Mouse (Mus musculus): ENCODE measurements at regions not wholly inside any gene's neighbourhood (a gene's known extent, or its start where the extent isn't known, plus 50 kb on each side); places are given as distances from the start of the nearest gene placed in this dataset.

- no peaks in the 10 kb centered on the region for H3K27me3 ChIP-seq (replicated peaks)
- DNase-seq (ENCODE audit: extremely low read depth) = no peak
- H3K27ac ChIP-seq (ENCODE audit: insufficient read depth, low read depth) = no peak overlapping the region
- no peaks in the 10 kb centered on the region for H3K4me1 ChIP-seq (ENCODE audit: control insufficient read depth in 1 of 2, insufficient read depth in 2 of 2)
- H3K36me3 ChIP-seq (replicated peaks in 1 of 2; ENCODE audit: control insufficient read depth in 1 of 2, insufficient read depth in 1 of 2, low read length in 1 of 2) = no peaks in the 10 kb centered on the region
- no peak overlapping the region for H3K9ac ChIP-seq (ENCODE audit: insufficient read depth, low read depth)
- no peaks in the 10 kb centered on the region for H3K79me2 ChIP-seq (replicated peaks; ENCODE audit: control insufficient read depth, extremely low read depth, insufficient read depth, poor library complexity, severe bottlenecking)
- dilution Hi-C loops (cut with MboI; ENCODE audit: extremely low pct_ligation_motif_present, extremely low pct_unique_long_range_greater_than_20kb, low sequenced_read_pairs) (no loop called here), in situ Hi-C loops (cut with MboI; ENCODE audit: low pct_ligation_motif_present, low pct_unique_long_range_greater_than_20kb, low sequenced_read_pairs) (no loop called here)
- peaks cover 2% of the 10 kb centered on the region for H3K9me3 ChIP-seq (replicated peaks; ENCODE audit: low read length)
- H3K4me3 ChIP-seq (replicated peaks in 1 of 3; ENCODE audit: low read depth in 2 of 3, low read length in 2 of 3, poor library complexity in 1 of 3) = no peak overlapping the region
- TF ChIP-seq POLR2A (IDR thresholded peaks at IDR 0.05; ENCODE audit: low read depth, low read length) (no peak), MYC (IDR thresholded peaks at IDR 0.05; ENCODE audit: low read depth, low read length) (no peak), TCF12 (IDR thresholded peaks at IDR 0.05; ENCODE audit: low read depth, low read length) (no peak), SMC3 (IDR thresholded peaks at IDR 0.05; ENCODE audit: low read depth, low read length) (no peak), MAFK (IDR thresholded peaks at IDR 0.05; ENCODE audit: insufficient replicate concordance, low read length) (no peak), UBTF (IDR thresholded peaks at IDR 0.05; ENCODE audit: low read depth, low read length) (no peak), POLR2AphosphoS2 (IDR thresholded peaks at IDR 0.05; ENCODE audit: low read depth, low read length) (no peak), EP300 (IDR thresholded peaks at IDR 0.05; ENCODE audit: low read length) (no peak), GABPA (IDR thresholded peaks at IDR 0.05; ENCODE audit: insufficient replicate concordance, low read depth, low read length) (no peak), BHLHE40 (IDR thresholded peaks at IDR 0.05; ENCODE audit: low read depth, low read length) (no peak), IRF4 (IDR thresholded peaks at IDR 0.05; ENCODE audit: low read depth, low read length) (no peak), NELFE (IDR thresholded peaks at IDR 0.05; ENCODE audit: low read depth, low read length) (no peak), ETS1 (conservative IDR thresholded peaks at IDR 0.05; ENCODE audit: low read depth, low read length) (no peak), MAX (IDR thresholded peaks at IDR 0.05; ENCODE audit: low read length) (no peak), SIN3A (IDR thresholded peaks at IDR 0.05; ENCODE audit: low read length) (no peak)
- H3K4me2 ChIP-seq (ENCODE audit: insufficient read depth, low read depth, poor library complexity, severe bottlenecking) = no peak overlapping the region
These were observed 604.7 kb downstream of the Rps29 start for GRCm38 (mm10) chr12:68554292-68554691.

- in situ Hi-C loops (cut with MboI; ENCODE audit: low pct_ligation_motif_present, low pct_unique_long_range_greater_than_20kb, low sequenced_read_pairs) = no loop called here
- dilution Hi-C loops (cut with MboI; ENCODE audit: extremely low pct_ligation_motif_present, extremely low pct_unique_long_range_greater_than_20kb, low sequenced_read_pairs) = no loop called here
These were observed 617.2 kb downstream of the Rps29 start for GRCm38 (mm10) chr12:68541811-68542210.

More at GRCm38 (mm10) chr12:68541811-68542210, 617.2 kb downstream of the Rps29 start:
- no peak overlapping the region for H3K4me3 ChIP-seq (replicated peaks in 1 of 3; ENCODE audit: low read depth in 2 of 3, low read length in 2 of 3, poor library complexity in 1 of 3)
- no peak overlapping the region for H3K27ac ChIP-seq (ENCODE audit: insufficient read depth, low read depth)
- no peaks in the 10 kb centered on the region for H3K36me3 ChIP-seq (replicated peaks in 1 of 2; ENCODE audit: control insufficient read depth in 1 of 2, insufficient read depth in 1 of 2, low read length in 1 of 2)
- no peaks in the 10 kb centered on the region for H3K79me2 ChIP-seq (replicated peaks; ENCODE audit: control insufficient read depth, extremely low read depth, insufficient read depth, poor library complexity, severe bottlenecking)
- DNase-seq (ENCODE audit: extremely low read depth) = no peak
- no peak overlapping the region for H3K4me2 ChIP-seq (ENCODE audit: insufficient read depth, low read depth, poor library complexity, severe bottlenecking)
- H3K9ac ChIP-seq (ENCODE audit: insufficient read depth, low read depth) = no peak overlapping the region
- no peaks in the 10 kb centered on the region for H3K27me3 ChIP-seq (replicated peaks)
- no peaks in the 10 kb centered on the region for H3K4me1 ChIP-seq (ENCODE audit: control insufficient read depth in 1 of 2, insufficient read depth in 2 of 2)
- H3K9me3 ChIP-seq (replicated peaks; ENCODE audit: low read length) = no peaks in the 10 kb centered on the region
- TF ChIP-seq USF1 (IDR thresholded peaks at IDR 0.05; ENCODE audit: low read depth, low read length) (no peak), JUND (conservative IDR thresholded peaks at IDR 0.05; ENCODE audit: low read depth, low read length) (no peak), NRF1 (IDR thresholded peaks at IDR 0.05; ENCODE audit: low read depth, low read length) (no peak), GABPA (IDR thresholded peaks at IDR 0.05; ENCODE audit: insufficient replicate concordance, low read depth, low read length) (no peak), BHLHE40 (IDR thresholded peaks at IDR 0.05; ENCODE audit: low read depth, low read length) (no peak), TBP (conservative IDR thresholded peaks at IDR 0.05; ENCODE audit: low read depth, low read length) (no peak)
